Mouse (Mus musculus): ENCODE data around the gene Snap29. TPM values are rescaled to one million over a fixed set of nuclear protein-coding genes. Genes with fewer than 3 reads are reported as not detected.

Gene Snap29
- 14.4 and 16.1 TPM in 2 replicates for polyA plus RNA-seq (2015; fragmentation: Nextera tagmentation; extraction: Ambion mirVana)

DNA sequence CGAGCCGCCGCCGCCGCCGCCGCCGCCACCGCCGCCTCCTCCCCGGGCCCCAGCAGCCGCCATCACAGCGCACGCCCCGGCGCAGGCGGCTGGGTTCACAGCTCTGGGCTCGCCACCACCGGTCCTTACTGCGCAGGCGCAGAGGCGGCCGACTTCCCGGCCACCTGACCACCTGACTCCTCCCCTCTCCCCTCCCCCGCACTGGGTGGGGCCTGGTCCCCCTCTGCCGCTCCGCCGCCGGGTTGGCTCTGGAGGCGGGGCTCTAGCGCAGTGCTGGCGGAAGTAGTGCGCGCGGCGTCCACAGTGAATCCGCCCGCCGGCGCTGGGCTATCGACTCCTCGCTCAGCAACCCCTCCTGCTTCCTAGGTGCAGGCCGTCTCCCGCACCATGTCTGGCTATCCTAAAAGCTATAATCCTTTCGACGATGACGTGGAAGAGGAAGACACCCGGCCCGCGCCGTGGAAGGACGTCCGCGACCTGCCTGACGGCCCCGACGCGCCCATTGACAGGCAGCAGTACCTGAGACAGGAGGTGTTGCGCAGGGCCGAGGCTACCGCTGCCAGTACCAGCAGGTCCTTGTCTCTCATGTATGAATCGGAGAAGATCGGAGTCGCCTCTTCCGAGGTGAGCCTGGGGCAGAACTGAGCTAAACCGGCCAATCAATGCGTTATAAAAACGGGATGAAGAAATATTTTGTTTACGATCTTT lies at the start of gene Snap29, which contains the start of gene Pi4ka:
TSS of gene Snap29 (plus strand) at position 251 of the 708 bp plus-strand sequence.
TSS of gene Pi4ka (minus strand) at position 579 of the 708 bp plus-strand sequence.
- Histone ChIP-seq H3K9ac (peak within 1 kb of the TSS; percentile 62), H3K4me1 (peaks cover 9% of the 10 kb centered on the region; the same call in 1 of the 2 replicates), H3K27me3 (replicated peaks) (no peaks in the 10 kb centered on the region), H3K36me3 (no peaks in the 10 kb centered on the region), H3K27ac (peak within 1 kb of the TSS; percentile 62), H3K4me3 (replicated peaks) (peak within 1 kb of the TSS; percentile 62), H3K9me3 (no peaks in the 10 kb centered on the region), H3K4me2 (peak within 1 kb of the TSS; percentile 76)
- ATAC-seq (ENCODE audit: insufficient read depth, low FRiP score, low read depth) = peak; percentile 98
- WGBS = under 1% methylated on average over 57 of the region's 69 CpGs

DNA sequence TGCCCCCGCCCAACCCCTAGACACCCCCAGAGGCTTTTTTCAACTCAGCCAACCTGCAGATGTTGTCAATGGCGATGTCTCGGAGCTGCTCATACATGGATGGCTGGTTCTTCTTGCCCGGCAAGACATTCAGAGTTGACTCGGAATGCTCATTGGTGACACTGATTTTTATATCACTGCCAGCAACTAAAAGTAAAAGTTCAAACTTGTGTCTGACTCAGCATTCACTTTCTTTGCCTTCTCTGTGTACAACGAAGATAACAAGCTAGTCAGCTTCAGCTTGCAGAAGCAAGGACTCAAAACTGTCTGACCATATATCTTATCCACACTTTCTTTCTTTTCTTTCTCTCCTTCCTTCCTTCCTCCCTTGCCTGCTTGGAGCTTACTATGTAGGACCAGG lies 49.8 kb upstream of the Snap29 start:
- Histone ChIP-seq H3K36me3 (peaks cover 22% of the 10 kb centered on the region), H3K27ac (no peak overlapping the region), H3K9me3 (no peaks in the 10 kb centered on the region), H3K4me2 (no peak overlapping the region), H3K9ac (no peak overlapping the region), H3K27me3 (replicated peaks) (no peaks in the 10 kb centered on the region), H3K4me3 (replicated peaks) (no peak overlapping the region), H3K4me1 (no peaks in the 10 kb centered on the region)
- ATAC-seq (ENCODE audit: insufficient read depth, low FRiP score, low read depth) = no peak
- WGBS = 88% methylated on average over 6 of the region's 6 CpGs

DNA sequence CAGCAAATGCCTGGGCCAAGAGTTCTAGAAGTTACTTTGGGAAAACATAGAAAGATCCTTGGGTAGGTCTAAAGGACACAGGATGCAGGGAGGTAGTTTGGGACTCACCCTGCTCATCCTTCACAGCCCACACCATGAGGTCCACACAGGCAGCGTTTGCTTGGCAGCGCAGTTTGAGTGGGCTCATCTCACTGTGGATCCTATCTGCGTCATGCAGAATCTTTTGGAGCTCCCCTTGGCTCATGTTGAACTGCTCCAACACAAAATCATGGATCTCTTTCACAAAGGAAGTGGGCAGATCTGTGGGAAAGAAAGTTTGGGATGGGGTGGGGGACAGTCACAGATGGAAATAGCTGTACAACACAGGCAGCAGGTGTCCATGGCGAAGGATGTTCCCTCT lies 47.0 kb upstream of the Snap29 start:
- ATAC-seq (ENCODE audit: insufficient read depth, low FRiP score, low read depth) = no peak
- H3K36me3 ChIP-seq = peaks cover 12% of the 10 kb centered on the region; the same call in 1 of the 2 replicates

DNA sequence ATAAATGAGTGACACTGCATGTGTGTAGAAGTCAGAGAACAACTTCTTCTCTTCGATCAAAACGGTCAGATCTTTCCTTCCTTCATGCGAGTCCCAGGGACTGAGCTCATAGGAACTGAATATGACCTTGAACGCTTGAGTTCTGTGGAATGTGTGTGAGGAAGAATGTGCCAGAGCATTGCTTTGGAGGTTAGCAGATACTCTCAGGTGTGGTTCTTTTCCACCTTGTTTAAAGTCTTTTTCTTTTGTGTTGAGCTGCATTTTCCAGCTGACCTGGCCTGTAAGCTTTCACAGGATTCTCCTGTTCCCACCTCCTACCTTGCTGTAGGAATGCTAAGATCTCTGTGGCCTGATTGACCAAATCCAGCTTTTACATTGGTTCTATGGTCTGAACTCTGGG lies 23.5 kb upstream of the Snap29 start:
- H3K36me3 ChIP-seq = 0 out of 2 replicates have a peak, but pooled peaks cover 3% of the 10 kb centered on the region
- 87% methylated on average over 4 of the region's 4 CpGs for WGBS
- no peak overlapping the region for H3K4me3 ChIP-seq (replicated peaks)
- no peak for ATAC-seq (ENCODE audit: insufficient read depth, low FRiP score, low read depth)
- H3K27me3 ChIP-seq (replicated peaks) = no peaks in the 10 kb centered on the region
- H3K27ac ChIP-seq = no peak overlapping the region
- H3K9ac ChIP-seq = no peak overlapping the region
- no peaks in the 10 kb centered on the region for H3K9me3 ChIP-seq
- no peak overlapping the region for H3K4me2 ChIP-seq
- H3K4me1 ChIP-seq = no peaks in the 10 kb centered on the region

More for the DNA sequence above, 47.0 kb upstream of the Snap29 start:
- Histone ChIP-seq H3K27me3 (replicated peaks) (no peaks in the 10 kb centered on the region), H3K4me1 (no peaks in the 10 kb centered on the region), H3K9me3 (no peaks in the 10 kb centered on the region), H3K9ac (no peak overlapping the region), H3K4me2 (no peak overlapping the region), H3K27ac (no peak overlapping the region), H3K4me3 (replicated peaks) (no peak overlapping the region)
- WGBS = 90% methylated on average over 4 of the region's 4 CpGs

DNA sequence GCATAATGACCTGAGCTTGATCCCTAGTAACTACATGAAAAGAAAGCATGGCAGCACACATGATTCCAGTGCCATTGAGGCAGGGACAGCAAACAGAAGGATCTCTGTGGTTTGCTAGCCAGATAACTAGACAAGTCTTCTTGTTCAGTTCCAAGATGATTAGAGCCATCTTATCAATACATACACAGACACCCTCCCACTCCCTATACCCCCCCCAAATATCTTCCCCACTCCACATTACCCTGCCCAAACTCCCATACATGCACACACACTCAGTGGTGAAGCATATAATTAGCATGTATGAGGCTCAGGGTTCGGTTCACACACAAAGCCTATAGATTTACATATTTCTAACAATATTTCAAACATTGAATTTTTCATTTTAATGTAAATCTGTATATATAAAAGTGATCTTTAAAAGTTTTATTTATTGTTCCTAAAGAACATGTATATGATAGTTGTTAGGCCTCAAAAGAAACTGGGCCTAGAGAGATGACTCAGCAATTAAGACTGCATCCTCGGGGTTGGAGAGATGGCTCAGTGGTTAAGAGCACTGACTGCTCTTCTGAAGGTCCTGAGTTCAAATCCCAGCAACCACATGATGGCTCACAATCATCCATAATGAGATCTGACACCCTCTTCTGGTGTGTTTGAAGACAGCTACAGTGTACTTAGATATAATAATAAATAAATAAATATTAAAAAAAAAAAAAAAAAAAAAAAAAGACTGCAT lies 22.0 kb upstream of the Snap29 start:
- H3K9me3 ChIP-seq = no peaks in the 10 kb centered on the region
- no peak overlapping the region for H3K9ac ChIP-seq
- no peak; the same call in 1 of the 2 replicates for ATAC-seq (ENCODE audit: insufficient read depth, low FRiP score, low read depth)
- no peak overlapping the region for H3K4me3 ChIP-seq (replicated peaks)
- H3K36me3 ChIP-seq = no peaks in the 10 kb centered on the region
- H3K27me3 ChIP-seq (replicated peaks) = no peaks in the 10 kb centered on the region
- 81% methylated on average over 2 of the region's 2 CpGs for whole genome bisulfite sequencing
- no peak overlapping the region for H3K27ac ChIP-seq
- H3K4me1 ChIP-seq = no peaks in the 10 kb centered on the region
- H3K4me2 ChIP-seq = no peak overlapping the region

DNA sequence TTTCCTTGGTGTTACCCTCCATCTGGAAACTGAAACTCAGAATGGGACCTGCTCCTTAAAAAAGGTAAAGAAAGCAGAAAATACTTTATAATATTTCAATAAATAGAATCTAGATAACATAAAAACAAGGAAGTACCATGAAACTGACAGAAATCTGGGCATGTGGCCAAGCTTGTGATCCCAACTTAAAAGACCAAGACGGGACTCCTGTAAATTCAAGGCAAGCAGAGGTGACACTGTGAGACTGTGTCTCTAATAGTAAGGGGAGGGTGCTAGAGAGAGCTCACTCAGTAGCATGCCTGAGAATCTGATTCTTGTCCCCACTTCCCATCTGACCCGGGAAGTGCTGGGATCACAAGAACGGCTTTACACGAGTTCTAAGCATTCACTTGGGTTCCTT lies 13.0 kb upstream of the Snap29 start:
- Histone ChIP-seq H3K4me3 (replicated peaks) (no peak overlapping the region), H3K4me1 (0 out of 2 replicates have a peak, but pooled peaks cover 3% of the 10 kb centered on the region), H3K4me2 (no peak overlapping the region), H3K27me3 (replicated peaks) (no peaks in the 10 kb centered on the region), H3K27ac (peak overlapping the region; percentile 16; the same call in 1 of the 2 replicates), H3K9ac (no peak overlapping the region), H3K36me3 (no peaks in the 10 kb centered on the region), H3K9me3 (no peaks in the 10 kb centered on the region)
- WGBS = 61% methylated on average over 4 of the region's 4 CpGs
- ATAC-seq (ENCODE audit: insufficient read depth, low FRiP score, low read depth) = no peak

DNA sequence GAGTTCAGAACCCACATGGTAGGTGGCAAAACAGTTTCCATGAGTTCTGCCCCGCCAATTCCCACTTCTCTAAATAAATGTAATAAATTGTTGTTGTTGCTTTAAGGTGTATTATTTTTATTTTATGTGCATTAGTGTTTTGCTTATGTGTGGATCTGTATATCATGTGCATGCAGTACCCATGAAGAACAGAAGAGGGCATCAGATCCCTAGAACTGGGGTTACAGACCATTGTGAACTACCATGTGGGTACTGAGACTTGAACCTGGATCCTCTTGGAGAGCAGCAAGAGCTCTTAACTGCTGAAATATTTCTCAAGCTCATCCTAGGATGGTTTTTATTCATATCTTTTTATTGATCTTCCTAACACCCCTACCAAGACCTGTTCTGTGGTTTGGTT lies 2.9 kb upstream of the Snap29 start:
- Histone ChIP-seq H3K4me1 (peaks cover 9% of the 10 kb centered on the region; the same call in 1 of the 2 replicates), H3K4me2 (no peak overlapping the region), H3K9ac (no peak overlapping the region), H3K9me3 (no peaks in the 10 kb centered on the region), H3K4me3 (replicated peaks) (no peak overlapping the region), H3K36me3 (no peaks in the 10 kb centered on the region), H3K27me3 (replicated peaks) (no peaks in the 10 kb centered on the region), H3K27ac (no peak overlapping the region)
- WGBS = 66% methylated on average over 1 of the region's 1 CpGs
- ATAC-seq (ENCODE audit: insufficient read depth, low FRiP score, low read depth) = no peak

DNA sequence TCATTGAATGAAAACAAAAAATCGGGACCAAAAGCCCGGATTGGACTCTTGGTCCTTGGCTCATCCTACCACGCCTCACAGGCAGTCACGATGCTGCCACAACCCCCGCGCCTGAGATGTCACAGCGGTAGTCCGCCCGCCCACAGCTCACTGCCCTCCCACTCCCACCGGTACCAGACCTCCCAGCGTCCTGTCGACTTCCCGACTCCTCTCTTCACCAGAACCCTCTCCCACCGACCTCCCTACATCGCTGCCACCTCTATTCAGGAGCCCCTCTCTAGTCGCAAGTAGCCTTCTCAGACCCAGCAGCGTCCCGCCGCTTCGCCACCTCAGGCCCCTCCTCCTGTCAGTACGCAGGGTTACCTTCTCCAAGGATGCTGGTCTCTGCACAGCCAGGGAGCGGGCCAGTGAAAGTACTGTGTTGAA lies 502 bp upstream of the Snap29 start:
- Histone ChIP-seq H3K4me1 (peaks cover 9% of the 10 kb centered on the region; the same call in 1 of the 2 replicates), H3K9ac (peak overlapping the region; percentile 62), H3K9me3 (no peaks in the 10 kb centered on the region), H3K4me3 (replicated peaks) (peak overlapping the region; percentile 62), H3K27ac (peak overlapping the region; percentile 55; the same call in 1 of the 2 replicates), H3K36me3 (no peaks in the 10 kb centered on the region), H3K27me3 (replicated peaks) (no peaks in the 10 kb centered on the region), H3K4me2 (peak overlapping the region; percentile 76)
- peak; percentile 80 for ATAC-seq (ENCODE audit: insufficient read depth, low FRiP score, low read depth)
- WGBS = under 1% methylated on average over 22 of the region's 22 CpGs

DNA sequence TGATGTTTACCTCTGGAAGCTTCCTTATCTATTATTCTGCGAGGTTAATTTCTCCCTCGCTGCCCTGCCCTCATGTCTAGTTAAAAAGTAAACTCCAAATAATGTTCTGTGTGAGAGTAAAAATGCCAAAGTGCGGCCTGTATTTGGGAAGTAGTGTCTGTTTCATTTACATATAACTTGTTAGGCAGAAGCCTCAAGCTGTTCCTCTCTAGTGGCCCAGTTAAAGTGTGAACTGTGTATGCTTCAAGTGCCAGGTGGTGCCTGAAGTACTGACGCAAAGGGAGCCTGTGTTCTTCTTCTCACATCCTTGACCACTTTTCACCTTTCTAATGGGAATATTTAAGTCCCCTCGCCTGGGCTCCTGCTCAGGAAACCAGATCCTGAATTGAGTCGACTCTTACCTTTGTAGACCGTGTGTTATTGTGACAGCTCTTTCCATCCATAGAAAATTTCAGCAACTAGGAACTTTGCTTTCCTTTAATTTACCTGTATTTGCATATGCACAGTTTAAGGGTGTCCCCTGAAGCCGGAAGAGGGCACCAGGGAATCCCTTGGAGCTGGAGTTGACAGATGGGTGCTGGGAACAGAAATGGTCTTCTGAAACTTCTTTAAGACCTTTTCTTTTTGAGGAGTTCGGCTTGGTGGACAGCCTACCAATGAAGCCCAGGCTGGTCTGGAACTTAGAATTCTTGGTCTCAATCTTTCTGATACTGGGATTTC lies 886 bp downstream of the Snap29 start:
- Histone ChIP-seq H3K4me2 (peak overlapping the region; percentile 56), H3K4me1 (peaks cover 9% of the 10 kb centered on the region; the same call in 1 of the 2 replicates), H3K27me3 (replicated peaks) (no peaks in the 10 kb centered on the region), H3K36me3 (no peaks in the 10 kb centered on the region), H3K9ac (peak overlapping the region; percentile 47; the same call in 1 of the 2 replicates), H3K4me3 (replicated peaks) (peak overlapping the region; percentile 62), H3K9me3 (no peaks in the 10 kb centered on the region), H3K27ac (no peak overlapping the region)
- ATAC-seq (ENCODE audit: insufficient read depth, low FRiP score, low read depth) = no peak
- WGBS = 31% methylated on average over 9 of the region's 9 CpGs

DNA sequence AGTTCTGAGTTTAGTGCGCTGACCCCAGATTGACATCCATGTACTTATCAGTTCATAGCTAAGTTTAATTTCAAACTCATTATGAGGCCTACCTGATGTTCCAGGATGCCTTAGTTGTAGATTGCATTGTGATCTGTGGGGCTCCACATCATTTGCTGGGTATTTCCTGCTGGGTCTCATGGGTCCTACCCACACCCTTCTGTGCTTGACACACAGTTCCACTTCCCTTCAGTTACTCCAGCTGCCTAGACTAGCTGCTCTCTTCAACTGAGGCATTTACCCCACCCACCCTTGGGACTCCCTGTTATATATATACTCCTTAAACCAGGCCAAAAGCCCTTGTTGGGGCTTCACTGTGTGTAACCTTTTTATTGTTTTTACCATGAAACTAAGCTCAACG lies 3.3 kb downstream of the Snap29 start:
- H3K4me3 ChIP-seq (replicated peaks) = no peak overlapping the region
- H3K9me3 ChIP-seq = no peaks in the 10 kb centered on the region
- ATAC-seq (ENCODE audit: insufficient read depth, low FRiP score, low read depth) = no peak
- no peaks in the 10 kb centered on the region for H3K36me3 ChIP-seq
- no peak overlapping the region for H3K9ac ChIP-seq
- H3K27ac ChIP-seq = no peak overlapping the region
- WGBS = 87% methylated on average over 2 of the region's 2 CpGs
- no peak overlapping the region for H3K4me2 ChIP-seq
- H3K27me3 ChIP-seq (replicated peaks) = no peaks in the 10 kb centered on the region
- peaks cover 9% of the 10 kb centered on the region; the same call in 1 of the 2 replicates for H3K4me1 ChIP-seq

DNA sequence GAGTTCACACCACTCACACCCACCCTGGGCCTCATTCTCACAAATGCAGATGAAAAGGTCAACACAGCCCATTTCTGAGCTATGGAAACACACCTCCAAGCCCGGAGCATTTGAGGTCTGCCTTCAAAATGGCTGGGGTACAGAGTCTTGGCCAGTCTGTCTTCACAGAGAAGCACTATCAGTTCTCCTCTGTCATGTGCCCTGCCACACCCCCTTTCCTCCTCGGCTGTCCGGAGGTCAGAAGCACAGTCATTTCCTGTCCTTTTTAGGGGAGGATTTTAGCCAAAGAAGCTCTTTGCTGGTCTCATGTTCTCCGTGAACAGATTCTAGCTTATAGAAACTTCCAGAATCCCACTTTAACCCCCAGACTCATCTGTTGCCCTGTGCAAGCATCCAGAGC lies 4.4 kb downstream of the Snap29 start:
- H3K4me2 ChIP-seq = no peak overlapping the region
- no peak overlapping the region for H3K9ac ChIP-seq
- H3K9me3 ChIP-seq = no peaks in the 10 kb centered on the region
- no peak for ATAC-seq (ENCODE audit: insufficient read depth, low FRiP score, low read depth)
- no peak overlapping the region for H3K4me3 ChIP-seq (replicated peaks)
- no peaks in the 10 kb centered on the region for H3K36me3 ChIP-seq
- no peak overlapping the region for H3K27ac ChIP-seq
- WGBS = 34% methylated on average over 4 of the region's 4 CpGs
- H3K27me3 ChIP-seq (replicated peaks) = no peaks in the 10 kb centered on the region
- peaks cover 6% of the 10 kb centered on the region; the same call in 1 of the 2 replicates for H3K4me1 ChIP-seq

Measured in stomach, embryonic 15.5 days (tissue).